Mouse (Mus musculus): ENCODE data around the gene Cys1.
"Not testable (repeated sequence)": the region's sequence is repeated elsewhere in the genome, so short reads cannot be mapped to it uniquely, and the experiment has no call there.

Gene Cys1

DNA sequence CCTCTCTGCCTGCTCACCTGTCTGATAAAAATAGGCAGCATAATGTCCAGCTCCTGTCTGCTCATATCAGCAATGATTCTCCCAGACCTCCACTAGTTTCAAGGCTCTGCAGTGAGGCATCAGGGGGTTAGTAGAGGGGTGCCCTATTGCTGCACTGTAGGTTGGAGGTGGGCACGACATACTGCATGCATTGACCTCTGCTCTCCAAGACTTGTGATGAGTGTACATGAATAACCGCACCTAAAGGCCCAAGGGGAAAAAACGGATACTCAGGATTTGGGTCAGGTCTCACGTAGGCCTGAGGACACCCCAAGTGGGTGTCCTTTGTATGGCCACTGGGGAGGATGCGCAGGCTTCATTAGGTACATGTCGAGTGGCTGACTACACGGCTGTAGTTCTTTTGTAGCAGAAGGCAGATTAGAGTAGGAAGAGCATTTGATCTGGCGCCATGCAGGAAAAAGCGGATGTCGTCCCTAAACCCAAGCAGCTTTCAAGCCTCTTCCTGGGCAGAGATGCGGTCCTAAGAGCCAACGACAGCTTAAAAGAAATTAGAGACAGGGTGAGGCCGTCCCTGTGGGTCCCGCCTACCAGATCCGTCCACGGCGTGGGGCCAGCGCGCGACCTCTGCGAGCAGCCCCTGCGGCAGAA is 31.1 kb downstream of the Cys1 start:
- peak; percentile 14 for DNase-seq (ENCODE audit: extremely low spot score, low read depth, low spot score)

DNA sequence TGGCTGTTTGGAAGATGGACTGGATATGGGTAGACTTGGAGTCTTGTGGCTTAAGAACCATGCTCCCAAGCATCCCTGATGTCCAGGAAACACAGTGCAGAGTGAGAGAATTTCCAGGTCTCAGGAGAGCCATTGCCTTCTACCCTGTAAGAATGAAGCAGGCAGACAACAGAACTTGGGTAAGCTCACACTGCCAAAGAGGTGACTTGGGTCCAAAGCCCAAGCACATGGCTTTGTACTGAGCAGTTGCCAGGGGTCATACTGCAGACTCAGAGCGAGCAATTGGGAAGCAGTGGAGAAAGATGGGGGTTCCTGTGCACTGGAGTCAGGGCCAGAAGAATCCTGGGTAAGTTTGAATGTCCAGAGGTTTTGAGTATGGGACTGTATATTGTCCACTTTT is 33.5 kb downstream of the Cys1 start:
- DNase-seq (ENCODE audit: extremely low spot score, low read depth, low spot score): no peak

DNA sequence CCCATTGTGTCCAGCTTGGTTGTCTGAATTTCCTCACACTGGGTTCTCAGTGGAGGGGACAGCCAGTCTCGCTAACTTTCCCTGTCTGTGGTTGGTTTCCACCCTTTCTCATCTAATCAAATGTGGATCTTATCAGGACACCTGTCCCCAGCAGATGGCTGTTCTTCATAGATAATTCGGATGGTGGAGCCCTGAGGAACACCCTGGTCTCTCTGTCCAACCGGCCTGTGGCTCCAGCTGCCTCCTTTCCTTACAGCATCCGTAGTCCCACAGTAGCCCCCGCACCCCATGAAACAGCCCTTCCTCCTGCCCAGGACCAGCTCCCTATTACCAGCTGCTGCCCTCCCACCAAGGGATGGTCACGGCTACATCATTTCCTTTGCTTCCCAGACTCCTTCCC is 35.7 kb downstream of the Cys1 start:
- no peak for DNase-seq (ENCODE audit: extremely low spot score, low read depth, low spot score)

- DNase-seq (ENCODE audit: extremely low spot score, low read depth, low spot score): no peak
Observed at GRCm38 (mm10) chr12:24644125-24644571, 37.5 kb downstream of the Cys1 start.

GRCm38 (mm10) chr12:24642370-24642802 is 39.2 kb downstream of the Cys1 start:
- no peak for DNase-seq (ENCODE audit: extremely low spot score, low read depth, low spot score)

DNA sequence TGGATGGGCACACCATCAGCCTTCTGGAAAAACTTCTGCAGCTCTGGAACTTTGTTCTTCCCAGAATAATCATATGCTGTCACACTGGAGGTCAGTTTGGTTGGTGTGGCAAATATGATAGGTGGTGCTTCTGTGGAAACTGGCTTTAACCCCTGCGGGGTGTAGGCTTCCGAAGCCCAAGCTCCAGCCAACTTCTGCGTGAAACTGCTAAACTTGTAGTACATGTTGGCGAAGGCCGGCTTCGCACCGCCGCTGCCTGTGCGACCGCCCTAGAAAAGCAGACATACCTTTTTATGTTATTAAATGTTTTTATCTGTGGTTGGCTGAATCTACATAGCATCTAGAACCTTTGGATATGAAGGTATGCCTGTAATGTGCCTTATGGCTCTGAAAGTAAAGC is 42.8 kb downstream of the Cys1 start:
- not testable (repeated sequence) for DNase-seq (ENCODE audit: extremely low spot score, low read depth, low spot score)

DNA sequence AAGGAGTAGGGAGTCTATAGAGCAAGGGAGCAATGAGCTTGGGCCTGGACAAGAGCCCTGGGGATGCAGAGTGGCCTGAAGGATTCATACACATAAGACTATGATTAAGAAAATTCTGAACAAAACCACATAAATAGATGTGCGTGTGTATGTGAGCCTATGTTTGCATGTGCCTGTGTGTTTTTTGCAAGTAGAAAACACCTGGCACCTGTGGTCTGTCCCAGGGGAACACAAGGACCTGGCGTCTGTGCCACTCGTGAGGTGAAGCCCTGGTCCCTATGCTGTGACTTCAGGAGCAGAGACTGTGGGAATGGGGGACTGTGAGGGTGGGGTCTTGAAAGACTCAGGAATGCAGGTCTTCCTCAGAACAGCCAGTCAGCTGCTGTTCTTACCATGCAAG is 47.0 kb downstream of the Cys1 start:
- no peak for DNase-seq (ENCODE audit: extremely low spot score, low read depth, low spot score)

- no peak for DNase-seq (ENCODE audit: extremely low spot score, low read depth, low spot score)
Observed at GRCm38 (mm10) chr12:24634212-24634611, 47.4 kb downstream of the Cys1 start.

DNA sequence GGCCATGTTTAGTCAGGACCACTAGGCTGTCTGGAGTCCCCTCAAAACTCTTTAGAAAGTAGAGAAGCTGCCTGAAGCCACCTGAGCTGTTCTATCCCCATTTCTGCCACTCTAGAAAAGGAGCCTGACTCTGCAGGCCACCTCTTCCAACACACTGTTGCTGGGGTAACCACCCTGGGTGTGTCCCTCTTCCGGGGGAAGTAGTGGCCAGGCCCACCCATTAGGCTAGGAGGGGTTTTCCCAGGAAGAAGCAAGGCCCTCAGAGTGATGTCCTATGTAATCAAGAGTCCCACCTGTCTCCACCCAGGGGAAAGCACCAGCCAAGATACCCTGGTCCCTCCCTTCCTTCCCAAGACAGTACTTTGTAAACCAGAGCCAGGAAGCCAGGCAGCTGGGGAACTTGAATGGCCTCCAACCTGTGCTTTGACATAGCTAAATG is 47.8 kb downstream of the Cys1 start:
- DNase-seq (ENCODE audit: extremely low spot score, low read depth, low spot score): no peak

DNA sequence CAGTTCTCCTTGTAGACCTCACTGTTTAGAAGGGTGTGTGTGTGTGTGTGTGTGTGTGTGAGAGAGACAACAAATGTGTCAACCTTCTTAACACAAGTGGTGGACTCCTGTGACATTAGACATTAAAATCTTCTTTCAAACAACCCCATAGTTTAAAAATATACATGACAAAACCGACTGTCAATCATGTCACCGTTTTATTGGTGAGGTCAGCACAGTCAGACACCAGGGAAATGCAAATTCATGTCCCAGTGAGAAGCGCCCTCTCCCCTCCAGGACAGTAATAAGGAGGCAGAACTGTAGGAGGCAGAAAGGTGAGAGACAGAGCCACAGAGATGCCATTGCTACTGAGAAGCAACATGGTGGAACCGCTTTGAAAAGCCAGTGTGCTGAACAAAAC is 49.2 kb downstream of the Cys1 start:
- no peak for DNase-seq (ENCODE audit: extremely low spot score, low read depth, low spot score)

DNA sequence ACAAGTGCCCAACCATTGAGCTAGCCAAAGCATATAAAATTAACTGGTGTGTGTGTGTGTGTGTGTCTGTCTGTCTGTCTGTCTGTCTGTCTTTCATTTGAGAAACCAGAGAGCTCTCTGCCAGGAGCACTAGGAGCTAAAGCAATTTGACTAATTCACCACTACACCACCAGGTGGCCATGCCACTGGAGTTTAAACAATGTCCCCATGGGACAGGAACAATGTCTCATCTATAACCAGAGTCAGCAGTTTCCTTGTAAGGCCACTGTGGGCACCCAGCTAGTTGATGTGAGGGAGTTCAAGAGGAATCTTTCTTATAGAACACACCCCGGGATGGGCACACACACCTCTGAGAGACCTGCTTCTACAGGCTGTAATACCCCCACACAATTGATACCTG is 51.4 kb downstream of the Cys1 start:
- DNase-seq (ENCODE audit: extremely low spot score, low read depth, low spot score): no peak

DNA sequence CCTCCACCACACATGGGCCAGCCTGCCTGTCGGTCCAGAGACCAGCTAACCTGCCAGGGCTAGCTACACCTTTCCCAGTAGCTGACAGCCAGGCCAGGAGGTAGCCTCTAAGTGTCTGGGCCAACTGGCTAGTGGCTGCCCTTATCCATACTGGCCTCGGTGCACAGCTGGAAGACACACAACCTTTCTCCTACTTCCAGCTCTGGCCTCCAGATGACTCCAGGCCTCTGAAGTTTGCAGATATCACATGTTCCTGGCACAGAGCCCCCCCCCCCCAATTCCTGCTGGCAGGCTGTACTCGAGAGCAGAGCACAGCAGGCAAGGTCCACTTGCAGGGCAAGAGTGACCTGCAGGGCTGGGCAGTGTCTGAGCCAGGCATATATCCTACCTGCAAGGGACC is 54.4 kb downstream of the Cys1 start:
- no peak for DNase-seq (ENCODE audit: extremely low spot score, low read depth, low spot score)

DNA sequence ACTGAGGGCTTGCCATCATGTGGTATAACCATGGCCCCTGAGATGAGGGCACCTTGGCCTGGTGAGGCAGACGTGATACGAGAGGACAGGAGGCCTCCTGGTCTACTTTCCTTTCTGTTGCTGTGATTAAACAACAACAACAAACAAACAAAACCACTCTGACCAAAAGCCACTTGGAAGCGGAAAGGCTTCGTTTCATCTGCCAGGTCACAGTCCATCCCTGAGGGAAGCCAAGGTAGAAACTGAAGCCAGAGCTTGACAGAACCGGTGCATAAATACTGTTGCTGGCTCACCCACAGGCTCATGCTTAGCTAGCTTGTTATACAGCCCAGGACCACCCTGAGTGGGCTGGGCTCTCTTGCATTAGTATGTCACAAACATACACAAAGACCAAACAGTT is 55.2 kb downstream of the Cys1 start:
- DNase-seq (ENCODE audit: extremely low spot score, low read depth, low spot score): no peak

- DNase-seq (ENCODE audit: extremely low spot score, low read depth, low spot score): no peak
Observed at GRCm38 (mm10) chr12:24623486-24624251, 57.9 kb downstream of the Cys1 start.

GRCm38 (mm10) chr12:24619436-24619835 is 62.2 kb downstream of the Cys1 start:
- DNase-seq (ENCODE audit: extremely low spot score, low read depth, low spot score): no peak

Data from hindlimb bud, embryonic 11.5 days (tissue).